Mouse (Mus musculus): Measurements from ENCODE around the gene Rxfp1.

DNA sequence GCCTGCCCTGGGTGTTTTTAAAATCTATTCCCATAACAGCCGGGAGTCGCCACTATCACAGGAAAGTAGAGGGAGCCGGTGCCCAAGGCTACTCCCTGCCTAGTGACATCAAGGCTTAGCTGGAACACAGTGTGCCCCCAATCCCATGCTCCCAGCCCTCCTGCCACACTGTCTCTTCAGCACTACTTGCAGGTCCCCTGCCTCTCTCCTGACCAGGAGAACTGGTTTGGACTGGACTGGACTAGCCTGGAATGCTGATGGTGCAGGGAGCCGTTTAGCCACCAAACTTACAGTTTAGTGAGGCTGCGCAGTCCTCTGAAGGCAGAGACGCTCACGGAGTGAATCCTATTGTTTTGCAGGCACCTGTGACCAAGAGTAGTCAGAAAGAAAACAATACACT is 67.1 kb downstream of the Rxfp1 start:
- TF ChIP-seq CTCF (IDR thresholded peaks at IDR 0.05; ENCODE audit: low read depth, low read length), result no peak
- TF ChIP-seq POLR2A (IDR thresholded peaks at IDR 0.05; ENCODE audit: extremely low read depth, insufficient read depth, low read length), result no peak
